Mouse (Mus musculus): ENCODE results near the gene Rangap1.
"Not testable (repeated sequence)": the region's sequence is repeated elsewhere in the genome, so short reads cannot be mapped to it uniquely, and the experiment has no call there.

The Rangap1 gene

DNA sequence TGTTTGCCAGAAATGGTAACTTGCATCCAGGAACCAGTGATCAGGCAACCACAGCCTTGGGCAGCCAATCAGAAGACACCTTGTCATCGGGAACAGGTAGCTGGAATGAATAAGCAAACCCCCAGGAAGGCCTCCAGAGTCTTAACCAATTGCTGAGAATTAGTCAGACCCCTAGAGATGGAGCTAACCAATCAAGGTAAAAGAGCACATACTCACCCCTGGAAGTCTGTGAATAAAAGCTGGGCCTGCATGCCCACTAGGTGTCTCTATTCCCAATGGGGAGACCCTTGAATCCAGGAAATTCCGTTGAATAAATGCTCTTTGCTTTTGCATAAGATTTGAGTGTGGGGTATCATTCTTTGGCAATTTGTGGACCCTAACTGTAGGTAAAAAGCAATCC is 5.4 kb downstream of the Rangap1 start:
- DNase-seq = no peak

DNA sequence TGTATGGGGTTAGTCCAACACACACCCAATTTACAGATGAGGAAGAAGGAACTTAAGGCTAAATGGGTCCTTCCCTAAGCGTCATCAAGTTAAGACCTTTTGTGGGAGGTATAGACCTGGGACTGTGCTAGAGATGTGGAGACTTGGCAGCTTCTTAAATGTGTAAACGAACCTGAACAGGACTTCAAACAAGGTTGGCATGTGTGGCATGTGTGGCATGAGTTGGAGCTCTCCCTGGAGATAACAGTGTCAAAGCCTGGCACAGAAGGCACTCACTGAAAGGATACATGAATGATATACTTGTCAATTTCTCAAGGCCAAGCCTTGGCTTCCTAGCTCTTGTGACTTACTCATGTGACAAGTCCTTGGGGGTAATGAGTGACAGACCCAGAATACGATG is 6.0 kb downstream of the Rangap1 start:
- DNase-seq = no peak

DNA sequence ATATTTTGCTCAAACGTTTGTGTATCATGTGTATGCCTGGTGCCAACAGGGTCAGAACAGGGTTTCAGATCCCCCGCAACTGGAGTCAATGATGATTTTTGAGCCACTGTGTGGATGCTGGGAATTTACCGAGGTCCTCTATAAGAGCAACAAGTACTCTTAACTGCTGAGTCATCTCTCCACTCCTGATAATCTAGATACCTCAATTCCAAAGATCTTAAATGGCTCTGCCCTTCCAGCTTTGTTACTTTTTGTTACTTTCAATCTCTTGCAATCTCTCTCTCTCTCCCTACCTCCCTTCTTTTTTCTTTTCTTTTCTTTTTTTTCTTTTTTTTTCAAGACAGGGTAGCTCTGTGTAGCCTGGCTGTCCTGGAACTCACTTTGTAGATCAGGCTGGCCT is 10.3 kb downstream of the Rangap1 start:
- no peak for DNase-seq

DNA sequence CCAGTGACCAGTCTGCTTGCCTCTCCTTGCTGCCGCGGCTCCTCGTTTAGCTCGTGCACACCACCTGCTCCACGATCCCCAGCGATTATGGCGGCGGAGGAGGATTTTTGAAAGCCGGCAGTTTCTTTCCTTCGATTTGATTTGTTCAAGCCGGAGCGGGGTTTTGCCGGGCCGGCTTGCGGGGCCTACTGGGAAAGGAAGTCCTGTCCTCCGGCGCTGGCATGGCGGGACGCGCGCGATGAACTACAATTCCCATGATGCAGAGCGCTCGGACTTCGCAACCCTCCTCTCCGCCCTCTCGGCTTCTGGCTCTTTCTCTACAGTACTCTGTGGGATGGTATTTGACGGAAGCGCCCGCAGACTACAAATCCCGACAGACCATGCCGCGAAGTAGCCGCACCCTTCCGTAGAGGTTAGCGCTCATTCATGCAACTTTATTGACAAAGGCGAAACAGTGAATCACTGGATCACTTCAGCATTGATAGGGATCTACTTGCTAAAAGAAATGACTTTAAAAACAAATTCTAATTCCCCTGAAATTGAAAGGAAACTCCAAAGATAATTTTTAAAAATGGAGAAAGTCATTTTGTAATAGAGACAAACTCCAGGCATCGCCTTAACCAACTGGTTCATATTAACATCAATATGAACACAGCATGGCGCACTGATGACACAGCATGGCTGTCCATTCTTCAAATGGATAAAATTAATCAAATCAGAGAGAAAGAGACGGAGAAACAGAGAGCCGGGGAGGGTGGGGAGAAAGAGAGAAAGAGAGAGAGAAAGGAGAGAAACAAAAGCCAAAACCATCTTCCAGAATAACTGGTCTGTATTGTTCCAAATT is 15.3 kb downstream of the Rangap1 start:
- peak; percentile 99 for DNase-seq

DNA sequence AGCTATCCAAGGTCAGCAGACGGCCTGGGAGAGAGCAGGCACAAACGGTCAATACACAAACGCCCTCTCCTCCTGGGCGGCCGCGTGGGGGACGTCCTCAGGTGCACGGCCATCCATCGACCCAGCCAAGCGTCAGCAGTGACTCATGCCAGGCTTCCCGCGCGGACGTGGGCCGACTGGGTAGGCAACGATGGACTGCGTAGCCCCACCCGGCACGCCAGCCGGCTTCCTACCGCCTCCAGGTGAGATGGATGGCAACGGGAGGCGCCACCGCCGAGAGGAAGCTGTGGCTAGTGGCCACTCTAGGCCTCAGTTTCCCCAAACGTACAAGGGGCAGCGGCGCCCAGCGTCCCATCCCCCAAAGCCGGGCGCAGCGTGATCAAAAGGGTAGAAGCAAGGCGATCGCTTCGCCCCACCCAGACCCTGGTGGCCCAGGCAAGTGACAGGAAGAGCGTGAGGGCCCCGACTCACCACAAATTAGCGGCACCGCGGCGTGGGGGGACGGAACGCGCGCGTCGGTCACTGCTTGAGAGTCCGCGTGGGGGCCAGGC is 16.0 kb downstream of the Rangap1 start:
- DNase-seq = peak; percentile 66

DNA sequence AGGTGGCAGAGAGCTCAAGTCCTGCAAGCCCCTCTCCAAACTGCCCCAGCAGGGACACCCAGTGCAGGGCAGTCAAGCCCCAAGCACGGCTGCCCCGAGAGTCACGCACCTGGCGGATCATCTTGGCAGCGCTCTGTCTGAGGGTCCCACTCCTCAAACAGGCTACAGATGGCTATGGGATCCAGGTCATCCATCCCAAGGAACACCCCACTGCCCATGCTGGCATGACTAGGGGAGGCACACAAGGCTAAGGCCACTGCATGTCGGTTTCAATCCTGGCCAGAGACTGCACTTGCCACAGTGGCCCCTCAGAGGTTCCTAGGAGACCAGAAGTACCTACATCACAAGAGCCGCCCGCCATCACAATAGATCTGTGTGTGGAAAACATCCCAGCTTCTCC is 19.4 kb downstream of the Rangap1 start:
- DNase-seq = peak; percentile 23

DNA sequence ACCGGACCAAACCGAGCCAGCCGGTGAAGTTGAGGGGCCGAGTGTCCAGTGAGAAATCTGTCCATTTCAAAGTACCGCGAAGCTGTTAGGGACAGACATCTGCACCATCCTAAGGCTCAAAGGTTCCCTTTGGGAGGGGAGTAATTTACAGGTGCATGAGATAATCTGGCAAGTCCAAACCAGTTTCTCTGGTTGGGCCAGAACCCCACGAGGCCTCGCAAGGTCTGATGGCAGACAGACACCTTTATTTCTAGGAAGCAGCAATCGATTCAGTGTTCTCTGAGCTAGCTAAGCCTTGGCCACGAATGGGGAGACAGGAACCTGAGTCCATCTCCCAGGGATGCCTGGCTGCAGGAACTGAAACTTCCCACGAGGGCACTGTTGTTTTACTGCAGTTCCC is 21.7 kb downstream of the Rangap1 start:
- DNase-seq = no peak

DNA sequence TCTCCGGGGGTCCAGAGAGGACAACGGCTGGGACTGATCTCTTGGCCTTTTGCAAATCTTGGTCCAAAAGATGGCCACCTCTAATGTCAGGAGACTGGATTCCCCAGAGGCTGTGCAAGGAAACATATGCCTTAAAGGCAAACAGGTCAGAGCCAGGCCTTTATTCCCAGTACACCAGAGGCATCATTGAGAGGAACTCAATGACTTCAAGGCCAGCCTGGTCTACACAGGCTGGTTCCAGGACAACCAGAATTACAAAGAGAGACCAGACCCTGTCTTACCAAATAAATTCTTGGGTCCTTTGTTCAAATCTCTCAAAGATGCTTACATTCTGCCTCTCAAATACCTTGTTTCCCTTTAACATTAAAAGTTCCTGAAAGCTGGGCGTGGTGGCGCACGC is 23.0 kb downstream of the Rangap1 start:
- DNase-seq = no peak

DNA sequence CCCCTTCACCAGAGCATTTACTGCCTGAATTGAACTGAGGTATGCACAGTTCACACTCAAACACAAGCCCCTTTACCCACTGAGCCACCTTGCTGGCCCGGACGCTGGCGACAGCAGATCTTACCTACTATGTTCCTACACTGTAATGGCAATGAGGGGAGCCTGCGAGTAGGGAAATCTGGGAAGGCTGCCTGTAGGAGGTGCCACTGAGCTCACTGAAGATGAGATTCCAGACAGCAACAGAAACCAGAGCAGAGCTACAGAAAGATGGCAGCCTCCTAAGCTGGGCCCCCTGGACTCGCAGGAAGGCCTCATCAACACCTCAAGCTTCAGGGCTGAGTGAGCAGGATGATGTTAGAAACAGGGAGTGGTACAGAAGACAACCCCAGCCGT is 26.2 kb downstream of the Rangap1 start:
- DNase-seq = no peak

DNA sequence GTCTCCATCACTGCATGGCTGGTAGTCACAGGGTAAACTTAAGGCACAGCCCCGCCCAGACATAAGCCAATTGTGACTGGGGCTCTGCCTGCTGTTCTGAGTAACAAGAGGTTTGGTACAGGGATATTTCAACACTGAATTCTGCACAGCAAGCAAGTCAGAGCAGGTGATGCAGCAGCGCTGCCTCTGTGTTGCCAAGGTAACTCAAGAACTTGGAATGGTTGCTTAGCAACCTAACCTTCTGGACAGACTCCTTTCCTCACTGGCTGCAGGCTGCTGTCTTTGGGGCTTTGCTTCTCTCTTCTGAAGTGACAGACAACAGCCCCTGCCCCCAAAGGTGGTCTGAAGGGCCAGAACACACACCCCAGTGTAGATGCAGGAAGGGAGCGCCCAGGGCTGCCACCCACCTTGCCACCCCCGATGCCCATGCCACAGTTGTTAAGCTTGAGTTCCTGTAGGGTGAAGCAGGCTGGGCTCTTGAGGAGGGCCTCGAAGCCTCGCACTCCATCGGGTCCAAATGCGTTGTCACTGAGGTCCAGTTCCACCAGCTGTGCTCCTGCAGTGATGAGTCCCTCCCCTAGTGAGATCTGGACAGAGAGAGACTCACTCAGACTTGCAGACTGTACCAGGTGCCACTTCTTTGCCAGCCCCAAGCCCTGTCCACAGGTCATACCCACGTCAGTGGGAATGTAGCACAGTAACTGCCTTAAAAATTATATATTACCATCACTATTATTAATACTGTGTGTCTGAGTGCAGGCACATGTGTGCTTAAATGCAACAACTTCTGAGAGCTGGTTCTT is 26.8 kb downstream of the Rangap1 start:
- no peak for DNase-seq

DNA sequence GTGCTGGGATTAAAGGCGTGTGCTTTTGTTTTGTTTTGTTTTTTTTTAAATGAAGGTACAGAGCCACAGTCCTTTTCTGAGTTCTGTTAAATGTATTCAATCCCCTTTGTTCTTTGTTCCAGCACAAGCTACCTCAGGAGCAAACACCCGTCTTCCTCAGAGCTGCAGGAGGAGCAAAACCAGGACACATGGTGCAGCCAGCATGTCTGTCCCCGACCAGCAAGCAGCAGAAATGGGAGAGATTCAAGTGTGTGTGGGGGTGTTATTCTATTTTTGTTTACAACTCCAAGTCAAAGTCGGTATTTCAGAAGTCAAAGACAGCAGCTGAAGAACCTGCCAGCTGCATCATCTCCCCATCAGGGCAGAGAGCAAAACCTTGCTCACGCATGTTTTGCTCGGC is 31.6 kb downstream of the Rangap1 start:
- no peak for DNase-seq

DNA sequence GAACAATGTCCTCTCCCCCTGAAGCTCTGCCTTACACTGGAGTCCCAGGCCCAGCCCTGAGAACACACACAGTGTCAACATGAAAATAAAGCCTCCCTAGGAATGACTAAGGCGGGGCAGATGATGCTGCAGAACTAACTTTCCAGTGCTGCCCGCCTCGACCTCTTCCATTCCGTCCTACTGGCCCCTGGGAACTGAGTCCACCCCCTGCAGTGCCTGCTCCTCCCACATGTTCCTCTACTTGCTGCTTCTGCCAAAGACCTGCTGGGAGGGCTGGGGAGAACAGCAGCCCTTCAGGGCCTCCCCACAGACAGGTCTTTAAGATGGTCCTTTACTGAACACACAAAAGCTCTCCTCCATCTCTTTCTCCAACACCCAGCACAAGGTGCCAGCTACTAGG is 34.5 kb downstream of the Rangap1 start:
- no peak for DNase-seq

DNA sequence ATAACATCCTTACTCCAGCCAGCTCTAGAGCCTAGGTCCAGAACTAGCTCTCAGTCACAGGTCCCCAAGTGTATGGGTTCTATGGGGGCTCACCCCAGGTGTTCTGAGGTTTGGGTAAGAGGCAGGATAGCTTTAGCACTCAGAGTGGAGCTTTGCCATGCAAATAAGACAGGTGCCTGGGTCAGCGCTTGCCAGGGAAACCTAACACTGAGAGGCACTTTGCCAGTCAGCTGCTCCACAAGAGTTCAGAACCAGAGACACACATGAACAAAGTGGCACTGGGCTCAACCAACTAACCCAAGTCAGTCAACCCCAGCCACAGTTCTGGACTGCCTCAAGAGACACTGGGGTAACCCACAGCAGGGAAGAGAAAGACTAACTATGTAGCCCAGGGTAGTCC is 35.6 kb downstream of the Rangap1 start:
- DNase-seq = no peak

DNA sequence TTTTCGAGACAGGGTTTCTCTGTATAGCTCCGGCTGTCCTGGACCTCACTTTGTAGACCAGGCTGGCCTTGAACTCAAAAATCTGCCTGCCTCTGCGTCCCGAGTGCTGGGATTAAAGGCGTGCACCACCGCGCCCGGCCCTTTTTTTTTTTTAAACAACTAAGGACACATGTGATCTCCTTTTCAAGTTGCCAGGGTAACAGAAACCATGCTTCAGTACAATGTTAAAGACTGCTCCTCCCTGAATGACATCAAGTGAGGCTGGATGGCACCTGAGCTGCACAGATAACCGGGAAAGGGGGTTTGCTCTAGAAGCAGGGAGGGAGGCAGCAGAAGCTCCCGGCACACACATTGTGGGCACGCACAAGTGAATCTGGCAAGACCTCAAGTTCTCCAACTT is 36.3 kb downstream of the Rangap1 start:
- DNase-seq = no peak

DNA sequence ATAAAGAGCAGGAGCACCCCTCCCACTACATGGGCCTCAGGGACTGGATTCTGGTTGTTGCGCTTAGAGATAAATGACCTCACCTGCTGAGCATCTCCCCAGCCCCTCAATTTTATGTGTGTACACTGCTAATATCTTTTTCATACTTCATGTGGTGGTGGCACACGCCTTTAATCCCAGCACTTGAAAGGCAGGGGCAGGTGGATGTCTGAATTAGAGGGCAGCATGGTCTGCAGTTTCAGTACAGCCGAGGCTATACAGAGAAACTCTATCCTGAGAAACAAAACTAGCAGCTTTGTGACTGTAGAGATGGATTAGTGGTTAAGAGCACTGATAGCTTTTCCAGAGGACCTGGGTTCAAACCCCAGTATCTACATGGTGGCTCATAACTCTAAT is 42.2 kb downstream of the Rangap1 start:
- no peak for DNase-seq

DNA sequence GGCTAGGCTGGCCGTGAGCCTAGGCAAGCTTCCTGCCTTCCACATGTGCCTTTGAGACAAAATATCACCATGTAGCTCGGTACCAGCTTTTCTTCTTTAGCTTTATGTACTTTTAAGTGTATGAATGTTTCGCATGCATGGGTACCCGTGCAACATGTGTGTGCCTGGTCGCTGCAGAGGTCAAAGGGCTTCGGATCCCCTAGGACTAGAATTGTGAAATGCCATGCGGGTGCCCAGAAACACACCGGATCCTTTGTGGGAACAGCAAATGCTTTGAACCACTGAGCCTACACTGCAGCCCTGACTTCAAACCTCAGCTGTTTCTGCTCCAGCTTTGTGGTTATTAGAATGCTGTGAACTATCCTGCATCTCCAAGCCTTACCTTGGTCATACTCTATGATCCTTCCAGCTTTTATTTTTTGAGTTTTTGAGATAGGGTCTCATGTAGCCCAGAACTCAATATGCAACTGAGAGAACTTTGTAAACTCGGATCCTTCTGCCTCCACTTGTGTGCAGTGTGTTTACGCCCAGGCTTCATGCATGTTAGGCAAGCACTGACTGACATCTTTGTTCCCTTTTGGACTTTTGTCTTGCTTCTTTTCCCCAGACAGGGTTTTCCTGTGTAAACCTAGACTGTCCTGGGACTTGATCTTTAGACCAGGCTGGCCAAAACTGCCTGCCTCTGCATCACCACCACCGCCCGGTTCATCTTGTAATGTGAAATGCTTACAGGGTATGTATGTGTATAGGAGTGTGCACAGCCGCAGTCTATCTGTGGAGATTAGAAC is 42.8 kb downstream of the Rangap1 start:
- no peak for DNase-seq

DNA sequence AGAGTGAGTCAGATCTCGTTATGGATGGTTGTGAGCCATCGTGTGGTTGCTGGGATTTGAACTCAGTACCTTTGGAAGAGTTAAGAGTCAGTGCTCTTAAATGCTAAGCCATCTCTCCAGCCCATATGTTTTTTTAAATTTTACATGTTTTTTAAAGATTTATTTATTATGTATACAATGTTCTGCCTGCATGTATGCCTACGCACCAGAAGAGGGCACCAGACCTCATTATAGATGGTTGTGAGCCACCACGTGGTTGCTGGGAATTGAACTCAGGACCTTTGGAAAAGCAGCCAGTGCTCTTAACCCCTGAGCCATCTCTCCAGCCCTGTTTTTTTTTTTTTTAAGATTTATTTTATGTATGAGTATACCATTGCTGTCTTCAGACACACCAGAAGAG is 44.0 kb downstream of the Rangap1 start:
- DNase-seq = not testable (repeated sequence)

DNA sequence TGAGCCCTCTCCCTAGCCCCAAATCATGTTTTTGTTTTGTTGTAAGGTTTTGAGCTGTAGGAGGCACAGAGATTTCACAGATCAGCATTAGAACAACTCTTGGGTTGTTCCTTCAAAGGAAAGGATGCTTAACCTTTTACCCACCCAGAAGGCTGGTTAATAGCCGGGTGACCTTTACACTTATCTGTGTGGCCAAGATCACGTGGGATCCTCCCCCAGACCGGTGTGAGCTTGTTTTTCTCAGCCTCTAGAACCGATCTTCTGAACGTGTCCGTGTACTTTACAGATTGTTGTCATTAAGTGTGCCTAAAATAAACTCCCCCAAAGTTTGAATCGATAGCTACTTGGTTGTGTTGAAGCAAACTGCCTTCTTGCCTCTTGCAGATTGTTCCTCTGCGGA is 44.7 kb downstream of the Rangap1 start:
- no peak for DNase-seq

DNA sequence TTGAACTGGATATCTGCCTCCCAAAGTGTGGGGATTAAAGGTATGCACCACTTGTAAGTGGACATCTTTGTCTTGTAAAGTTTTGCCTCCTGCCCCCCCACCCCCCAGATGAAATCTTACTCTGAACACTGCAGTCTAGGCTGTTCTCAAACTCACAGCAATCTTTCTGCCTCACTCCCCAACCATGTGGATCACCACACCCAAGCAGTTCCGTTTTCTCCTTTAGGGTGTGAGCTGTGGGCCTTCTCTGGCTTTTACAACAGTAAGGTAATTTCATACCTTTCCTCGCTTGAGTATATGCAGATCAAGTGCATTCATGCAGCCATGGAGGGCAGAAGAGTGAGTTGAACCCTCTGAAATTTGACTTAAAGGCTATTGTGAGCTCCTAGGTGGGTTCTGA is 45.2 kb downstream of the Rangap1 start:
- DNase-seq = no peak

DNA sequence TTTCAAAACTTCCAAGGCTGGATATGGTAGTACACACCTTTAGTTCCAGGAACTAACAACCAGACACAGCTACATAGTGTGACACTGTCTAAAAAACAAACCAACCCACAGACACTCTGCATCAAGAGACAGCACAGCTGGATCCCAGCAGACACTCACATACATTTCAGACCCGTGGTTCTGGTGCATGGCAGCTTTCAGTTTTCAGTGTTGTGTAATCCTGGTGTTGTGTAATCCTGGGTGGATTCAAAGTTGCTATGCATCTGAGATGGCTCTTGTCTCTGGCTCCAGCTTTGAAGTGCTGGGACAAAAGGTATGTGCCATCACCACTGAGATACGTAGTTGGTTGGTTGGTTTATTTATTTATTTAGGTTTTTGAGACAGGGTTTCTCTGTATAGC is 46.8 kb downstream of the Rangap1 start:
- DNase-seq = no peak

DNA sequence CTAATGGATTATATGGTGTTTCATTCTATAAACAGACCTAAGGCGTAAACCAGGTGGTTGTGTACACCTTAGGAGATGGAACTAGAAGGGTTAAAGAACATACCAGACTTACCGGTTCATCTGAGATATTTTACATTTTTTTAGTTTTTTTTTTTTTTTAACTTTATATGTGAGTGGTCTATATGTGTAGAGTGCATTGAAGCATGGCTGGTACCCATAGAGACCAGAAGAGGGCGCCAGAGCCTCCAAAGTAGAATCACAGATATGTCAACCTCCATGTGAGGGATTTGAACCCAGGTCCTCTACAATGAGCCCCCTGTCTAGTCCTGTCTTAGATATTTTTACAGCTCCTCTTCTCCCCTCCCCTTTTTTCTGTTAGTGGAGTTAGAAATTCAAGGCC is 47.5 kb downstream of the Rangap1 start:
- DNase-seq = peak; percentile 62

DNA sequence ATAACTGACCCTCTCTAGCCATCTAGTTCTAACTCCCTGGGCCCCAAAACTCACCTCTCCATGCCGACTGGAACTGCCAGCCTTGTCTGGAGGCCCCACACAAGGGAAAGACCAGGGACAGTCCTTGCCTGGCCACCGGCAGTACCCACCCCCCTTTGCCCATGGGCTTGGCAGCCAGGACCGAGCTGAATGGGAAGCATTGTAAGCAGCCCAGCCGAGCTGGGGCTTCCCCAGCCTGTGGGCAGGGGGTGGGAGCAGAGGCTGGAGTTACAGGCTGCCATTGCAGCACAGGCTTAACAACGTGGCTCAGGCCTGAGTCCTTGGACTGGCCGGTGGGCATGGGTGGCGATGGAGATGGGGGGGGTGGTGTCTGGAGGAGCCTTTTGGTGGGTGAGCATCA is 48.2 kb downstream of the Rangap1 start, which contains the start of gene Chadl:
Gene Chadl, minus strand, starts transcription at position 113 of the 400 bp plus-strand sequence.
- DNase-seq = no peak

DNA sequence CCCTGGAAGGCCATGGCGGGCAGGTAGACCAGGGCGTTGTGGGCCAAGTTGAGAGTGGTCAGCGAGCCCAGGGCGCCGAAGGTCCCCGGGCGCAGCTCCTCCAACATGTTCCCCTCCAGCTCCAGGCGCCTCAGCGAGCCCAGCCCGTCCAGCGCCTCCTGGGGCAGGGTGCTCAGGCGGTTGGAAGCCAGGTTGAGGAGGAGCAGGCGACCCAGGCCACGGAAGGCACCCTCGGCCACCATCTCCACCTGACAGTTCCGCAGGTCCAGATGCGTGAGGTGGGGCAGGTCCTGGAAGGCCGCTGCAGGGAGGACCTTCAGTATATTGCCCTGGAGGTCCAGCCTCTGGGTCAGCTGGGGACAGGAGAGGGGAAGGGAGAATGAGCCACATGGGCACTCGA is 50.4 kb downstream of the Rangap1 start:
- DNase-seq = no peak
